Mouse (Mus musculus) olfactory bulb, adult 2 months (tissue): Measurements from ENCODE around the gene Fstl1.

Experiments used
- CTCF ChIP-seq: fragments of 200-500 bp; IDR thresholded peaks from 2 replicates; pipeline ENCODE4 v1.5.1; 2012; ENCODE audit warnings: low read depth, mild to moderate bottlenecking, low read length, moderate library complexity; ENCODE audit not compliant: insufficient read depth
- POLR2A ChIP-seq: fragments of 200-500 bp; IDR thresholded peaks from 2 replicates; pipeline ENCODE4 v1.6.1; 2012; ENCODE audit warnings: mild to moderate bottlenecking, low read depth, low read length, moderate library complexity; ENCODE audit not compliant: insufficient read depth

DNA sequence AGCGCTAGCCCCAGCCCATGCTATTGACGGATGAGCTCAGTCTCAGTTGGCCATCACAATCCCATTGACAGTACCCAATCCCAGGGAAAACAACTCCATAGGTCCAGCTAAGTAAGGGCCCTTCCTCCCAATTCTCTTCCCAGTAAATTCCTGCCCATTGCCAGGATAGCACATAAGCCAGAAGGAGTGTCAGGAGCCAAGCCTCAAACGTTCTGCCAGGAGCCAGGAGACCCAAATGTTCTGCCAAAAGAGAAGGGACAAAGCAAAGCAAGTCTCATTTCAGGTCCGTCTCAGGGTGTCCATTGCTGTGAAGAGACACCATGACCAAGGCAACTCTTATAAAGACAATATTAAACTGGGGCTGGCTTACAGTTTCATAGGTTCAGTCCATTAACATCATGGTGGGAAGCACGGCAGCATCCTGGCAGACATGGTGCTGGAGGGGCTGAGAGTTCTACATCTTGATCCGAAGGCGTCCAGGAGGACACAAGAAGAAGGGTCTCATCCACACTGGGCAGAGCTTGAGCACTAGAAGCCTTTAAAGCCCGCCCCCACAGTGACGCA is 26.8 kb downstream of the Fstl1 start:
- TF ChIP-seq CTCF: no peak
- no peak for TF ChIP-seq POLR2A
